Mouse (Mus musculus) embryo, embryonic 11 days (tissue): ENCODE data around the gene Asna1.

Source experiments
- DNase-seq: peaks from one replicate; pipeline ENCODE4 v3.0.0-alpha.2; 2015

Asna1 gene

GRCm38 (mm10) chr8:85025098-85025932 is at the start of gene Asna1:
Asna1 (minus strand) TSS chr8:85025281.
- DNase-seq: peak; percentile 95

- no peak for DNase-seq
Observed at GRCm38 (mm10) chr8:85074617-85075016, 49.5 kb upstream of the Asna1 start.

GRCm38 (mm10) chr8:85074167-85074566 is 49.1 kb upstream of the Asna1 start:
- no peak for DNase-seq

GRCm38 (mm10) chr8:85073041-85073612 is 48.0 kb upstream of the Asna1 start:
- no peak for DNase-seq

- no peak for DNase-seq
Observed at GRCm38 (mm10) chr8:85072364-85072929, 47.4 kb upstream of the Asna1 start.

GRCm38 (mm10) chr8:85071514-85072281 is 46.6 kb upstream of the Asna1 start, which contains the start of gene Dhps:
Dhps (plus strand) TSS chr8:85071757.
- DNase-seq: peak; percentile 96

- DNase-seq: peak; percentile 32
Observed at GRCm38 (mm10) chr8:85071041-85071440, 46.0 kb upstream of the Asna1 start.

GRCm38 (mm10) chr8:85067982-85068381 is 42.9 kb upstream of the Asna1 start, which contains the start of gene Gm5741:
Gm5741 (minus strand) TSS chr8:85067982.
- DNase-seq: no peak

GRCm38 (mm10) chr8:85067155-85067554 is 42.1 kb upstream of the Asna1 start:
- no peak for DNase-seq

GRCm38 (mm10) chr8:85065213-85065612 is 40.1 kb upstream of the Asna1 start:
- DNase-seq: no peak

GRCm38 (mm10) chr8:85062603-85063002 is 37.5 kb upstream of the Asna1 start:
- DNase-seq: no peak

GRCm38 (mm10) chr8:85059879-85060616 is 35.0 kb upstream of the Asna1 start, which contains the start of gene Fbxw9:
Fbxw9 (plus strand) TSS chr8:85060055.
- peak; percentile 94 for DNase-seq

- no peak for DNase-seq
Observed at GRCm38 (mm10) chr8:85057367-85057766, 32.3 kb upstream of the Asna1 start.

- DNase-seq: no peak
Observed at GRCm38 (mm10) chr8:85043619-85044018, 18.5 kb upstream of the Asna1 start.

GRCm38 (mm10) chr8:85037681-85038531 is 12.8 kb upstream of the Asna1 start:
- DNase-seq: peak; percentile 69

GRCm38 (mm10) chr8:85037366-85037680 is 12.2 kb upstream of the Asna1 start:
- peak; percentile 81 for DNase-seq

GRCm38 (mm10) chr8:85036718-85037365 is 11.8 kb upstream of the Asna1 start, which contains the start of gene Tnpo2:
Tnpo2 (plus strand) TSS chr8:85036915.
- peak; percentile 96 for DNase-seq

- DNase-seq: no peak
Observed at GRCm38 (mm10) chr8:85036381-85036717, 11.3 kb upstream of the Asna1 start.

- DNase-seq: peak; percentile 32
Observed at GRCm38 (mm10) chr8:85035728-85036310, 10.7 kb upstream of the Asna1 start.

- no peak for DNase-seq
Observed at GRCm38 (mm10) chr8:85035165-85035727, 10.2 kb upstream of the Asna1 start.
